Mouse (Mus musculus): ENCODE results near the gene Rhof.
A peak's percentile ranks its signal among the peaks of the same experiment; 100 is the strongest.
"Not testable (repeated sequence)": the region's sequence is repeated elsewhere in the genome, so short reads cannot be mapped to it uniquely, and the experiment has no call there.

The Rhof gene

GRCm38 (mm10) chr5:123064207-123064606 is 68.3 kb downstream of the Rhof start:
- DNase-seq: peak; percentile 68

- DNase-seq: no peak
These were observed 69.4 kb downstream of the Rhof start for GRCm38 (mm10) chr5:123063141-123063540.

GRCm38 (mm10) chr5:123061402-123061749 is 71.1 kb downstream of the Rhof start:
- DNase-seq: not testable (repeated sequence)

GRCm38 (mm10) chr5:123060706-123061401 is 71.6 kb downstream of the Rhof start:
- DNase-seq: peak; percentile 67

- DNase-seq: peak; percentile 85
These were observed 72.6 kb downstream of the Rhof start for GRCm38 (mm10) chr5:123059757-123060520.

GRCm38 (mm10) chr5:123058251-123059102 is 74.0 kb downstream of the Rhof start:
- DNase-seq: no peak

GRCm38 (mm10) chr5:123057366-123058250 is 74.9 kb downstream of the Rhof start:
- DNase-seq: peak; percentile 99

Measured in lung, postnatal 36 days (tissue).